22 mouse cellular contexts compared by ENCODE assay signal in genomic region chr6:50647656-50648055, GRCm38 (mm10). TPM values are rescaled to one million over a fixed set of nuclear protein-coding genes. Genes with fewer than 3 reads are reported as not detected.
DNase-seq lines count a peak whose midpoint lies in the region; ATAC-seq and TF ChIP-seq lines count a peak whose summit lies in the region.
"Had no signal": no experiment of that assay in that cellular context is flagged by ENCODE, and none has a peak within 500 bp of the region (broad histone marks: within the 10 kb centered on the region; RNA-seq: fewer than 3 reads in every experiment).

No protein-coding gene starts in this region.

- H3K27me3 ChIP-seq in kidney, embryonic 14.5 days (ENCODE audit: control insufficient read depth, insufficient read depth, low read length): no peaks in the 10 kb centered on the region
- no peaks in the 10 kb centered on the region for H3K27me3 ChIP-seq in kidney, postnatal 0 days (ENCODE audit: insufficient read depth, low read length)
- H3K27me3 ChIP-seq: embryonic facial prominence, embryonic 12.5 days; forebrain, embryonic 12.5 days had no signal

- no peak overlapping the region for H3K27ac ChIP-seq in kidney, embryonic 14.5 days (ENCODE audit: low read depth, low read length)
- no peak overlapping the region for H3K27ac ChIP-seq in kidney, postnatal 0 days
- H3K27ac ChIP-seq: embryonic facial prominence, embryonic 12.5 days; forebrain, embryonic 12.5 days had no signal

- no peak overlapping the region for H3K4me3 ChIP-seq in kidney, embryonic 14.5 days (ENCODE audit: low read length)
- H3K4me3 ChIP-seq in kidney, postnatal 0 days (replicated peaks; ENCODE audit: low read depth, low read length): no peak overlapping the region
- H3K4me3 ChIP-seq: embryonic facial prominence, embryonic 12.5 days; forebrain, embryonic 12.5 days; heart, embryonic 12.5 days had no signal

- H3K9ac ChIP-seq in kidney, embryonic 14.5 days (ENCODE audit: low read depth, low read length): no peak overlapping the region
- H3K9ac ChIP-seq in kidney, postnatal 0 days (ENCODE audit: low read depth, low read length): no peak overlapping the region
- H3K9ac ChIP-seq: embryonic facial prominence, embryonic 12.5 days; forebrain, embryonic 12.5 days; heart, embryonic 12.5 days had no signal

- no peaks in the 10 kb centered on the region for H3K36me3 ChIP-seq in kidney, embryonic 14.5 days (ENCODE audit: control insufficient read depth, insufficient read depth, low read length)
- no peaks in the 10 kb centered on the region for H3K36me3 ChIP-seq in kidney, postnatal 0 days (ENCODE audit: insufficient read depth, low read length)
- H3K36me3 ChIP-seq: embryonic facial prominence, embryonic 12.5 days; forebrain, embryonic 12.5 days; heart, embryonic 12.5 days had no signal

- no peak overlapping the region for H3K4me2 ChIP-seq in kidney, embryonic 14.5 days (replicated peaks; ENCODE audit: low read depth, low read length)
- no peak overlapping the region for H3K4me2 ChIP-seq in kidney, postnatal 0 days (ENCODE audit: low read length)
- H3K4me2 ChIP-seq: embryonic facial prominence, embryonic 12.5 days; forebrain, embryonic 12.5 days; heart, embryonic 12.5 days had no signal

- peaks cover 9% of the 10 kb centered on the region; the same call in 1 of the 2 replicates for H3K4me1 ChIP-seq in kidney, embryonic 14.5 days (ENCODE audit: control insufficient read depth, insufficient read depth, low read length)
- no peaks in the 10 kb centered on the region for H3K4me1 ChIP-seq in kidney, postnatal 0 days (replicated peaks; ENCODE audit: insufficient read depth, low read length)
- H3K4me1 ChIP-seq: heart, embryonic 12.5 days had no signal

- ATAC-seq in kidney, embryonic 14.5 days (ENCODE audit: low FRiP score, low TSS enrichment): no peak
- ATAC-seq in kidney, postnatal 0 days (replicated peaks; ENCODE audit: low FRiP score, low read depth): peak; percentile 43; the same call in 1 of the 2 replicates
- ATAC-seq: forebrain, embryonic 16.5 days had no signal

- 64% methylated on average over 6 of the region's 6 CpGs for WGBS in kidney, embryonic 14.5 days
- 49% methylated on average over 6 of the region's 6 CpGs for WGBS in kidney, postnatal 0 days

- DNase-seq in kidney, adult 11 months: peak; percentile 85
- DNase-seq in kidney, adult 8-10 months: peak; percentile 81 to 86
- no peak for DNase-seq in kidney, postnatal 0 days (ENCODE audit: low spot score)
- DNase-seq in kidney, postnatal 36 days: peak; percentile 74 to 90
- DNase-seq in heart, adult 11 months: no peak
- DNase-seq in thymus, postnatal 4 days: no peak
- DNase-seq: adrenal gland, postnatal 10 days; cerebellum, adult 11 months; cerebellum, adult 8-10 months; cerebellum, postnatal 14 days; embryo, embryonic 11 days; gastrocnemius, postnatal 14 days; heart, postnatal 36 days had no signal

- TF ChIP-seq CTCF in kidney, postnatal 0 days (IDR thresholded peaks at IDR 0.05; ENCODE audit: low read depth): no peak

- no peaks in the 10 kb centered on the region for H3K9me3 ChIP-seq in kidney, embryonic 14.5 days (ENCODE audit: control insufficient read depth, low read length)
- H3K9me3 ChIP-seq in kidney, postnatal 0 days (replicated peaks; ENCODE audit: low read length): no peaks in the 10 kb centered on the region
- H3K9me3 ChIP-seq: embryonic facial prominence, embryonic 12.5 days; forebrain, embryonic 12.5 days; heart, embryonic 12.5 days had no signal

RNA-seq across cellular contexts. Expression of gene Npvf, which starts 6.6 kb away (rescaled TPM):
- polyA plus RNA-seq in kidney, embryonic 14.5 days (2014; fragmentation: Nextera tagmentation; extraction: Ambion mirVana): 0.37 TPM in 1 of 2 replicates, not detected in the other
- 0.29 and 0.46 TPM in 2 replicates for polyA plus RNA-seq in kidney, postnatal 0 days (2015; fragmentation: Nextera tagmentation; extraction: Ambion mirVana)
- polyA plus RNA-seq: C2C12; embryonic facial prominence, embryonic 12.5 days; forebrain, embryonic 12.5 days; forebrain, embryonic 16.5 days; gonadal fat pad, adult 2 months; heart, embryonic 12.5 days; heart, embryonic 16.5 days; hindbrain, embryonic 11.5 days had no signal

RNA-seq across cellular contexts. Expression of gene 4921507P07Rik, which starts 51.2 kb away (rescaled TPM):
- polyA plus RNA-seq in kidney, embryonic 14.5 days (2014; fragmentation: Nextera tagmentation; extraction: Ambion mirVana): 1.3 and 1.4 TPM in 2 replicates
- 0.82 and 1.1 TPM in 2 replicates for polyA plus RNA-seq in kidney, postnatal 0 days (2015; fragmentation: Nextera tagmentation; extraction: Ambion mirVana)
- polyA plus RNA-seq: C2C12 had no signal

Comparison
In these comparisons a context has a peak if more than half of its experiments do, and no peak if none do; other contexts are left out.
1. DNase-seq: peak in kidney, adult 11 months (single experiment), kidney, adult 8-10 months (2 of 2) and kidney, postnatal 36 days (2 of 2); none in kidney, postnatal 0 days (single experiment), heart, adult 11 months (single experiment) and thymus, postnatal 4 days (single experiment).